15 mouse cellular contexts compared by ENCODE assay signal in genomic region chr3:34662008-34662711, GRCm38 (mm10). TPM values are rescaled to one million over a fixed set of nuclear protein-coding genes. Genes with fewer than 3 reads are reported as not detected.
DNase-seq lines count a peak whose midpoint lies in the region; ATAC-seq and TF ChIP-seq lines count a peak whose summit lies in the region.
"Had no signal": no experiment of that assay in that cellular context is flagged by ENCODE, and none has a peak within 500 bp of the region (broad histone marks: within the 10 kb centered on the region; RNA-seq: fewer than 3 reads in every experiment).

No protein-coding gene starts in this region.

- H3K27me3 ChIP-seq in embryonic facial prominence, embryonic 10.5 days (replicated peaks; ENCODE audit: low read depth, poor library complexity, severe bottlenecking): peaks cover 100% of the 10 kb centered on the region
- no peaks in the 10 kb centered on the region for H3K27me3 ChIP-seq in forebrain, embryonic 15.5 days
- H3K27me3 ChIP-seq in midbrain, embryonic 13.5 days: peaks cover 40% of the 10 kb centered on the region
- peaks cover 48% of the 10 kb centered on the region for H3K27me3 ChIP-seq in stomach, embryonic 14.5 days (ENCODE audit: control insufficient read depth, insufficient read depth, low read length)
- peaks cover 95% of the 10 kb centered on the region for H3K27me3 ChIP-seq in lung, postnatal 0 days (replicated peaks; ENCODE audit: insufficient read depth, low read length)

- no peaks in the 10 kb centered on the region for H3K9me3 ChIP-seq in embryonic facial prominence, embryonic 10.5 days
- no peaks in the 10 kb centered on the region for H3K9me3 ChIP-seq in forebrain, embryonic 15.5 days
- no peaks in the 10 kb centered on the region for H3K9me3 ChIP-seq in midbrain, embryonic 13.5 days
- no peaks in the 10 kb centered on the region for H3K9me3 ChIP-seq in stomach, embryonic 14.5 days (ENCODE audit: control insufficient read depth, low read depth, low read length)
- H3K9me3 ChIP-seq in lung, postnatal 0 days (ENCODE audit: low read length): no peaks in the 10 kb centered on the region

- TF ChIP-seq CTCF in lung, postnatal 0 days (IDR thresholded peaks at IDR 0.05): no peak

- peak overlapping the region; percentile 38 for H3K9ac ChIP-seq in forebrain, embryonic 15.5 days (replicated peaks)
- H3K9ac ChIP-seq in midbrain, embryonic 13.5 days (replicated peaks): peak overlapping the region; percentile 78
- no peak overlapping the region for H3K9ac ChIP-seq in stomach, embryonic 14.5 days (replicated peaks; ENCODE audit: low read depth, low read length)
- no peak overlapping the region for H3K9ac ChIP-seq in lung, postnatal 0 days (replicated peaks; ENCODE audit: low read depth)

- H3K4me1 ChIP-seq in embryonic facial prominence, embryonic 10.5 days: peaks cover 74% of the 10 kb centered on the region
- peaks cover 91% of the 10 kb centered on the region for H3K4me1 ChIP-seq in forebrain, embryonic 15.5 days
- peaks cover 94% of the 10 kb centered on the region for H3K4me1 ChIP-seq in midbrain, embryonic 13.5 days (replicated peaks)
- peaks cover 5% of the 10 kb centered on the region; the same call in 1 of the 2 replicates for H3K4me1 ChIP-seq in stomach, embryonic 14.5 days (ENCODE audit: control insufficient read depth, insufficient read depth, low read length)
- H3K4me1 ChIP-seq in lung, postnatal 0 days (ENCODE audit: insufficient read depth, low read depth, low read length): peaks cover 6% of the 10 kb centered on the region; the same call in 1 of the 2 replicates

- 2% methylated on average over 15 of the region's 15 CpGs for WGBS in embryonic facial prominence, embryonic 10.5 days
- WGBS in forebrain, embryonic 15.5 days: under 1% methylated on average over 15 of the region's 15 CpGs
- 2% methylated on average over 15 of the region's 15 CpGs for WGBS in midbrain, embryonic 13.5 days
- WGBS in stomach, embryonic 14.5 days: 15% methylated on average over 15 of the region's 15 CpGs
- WGBS in lung, postnatal 0 days: 6% methylated on average over 15 of the region's 15 CpGs

- DNase-seq in embryonic facial prominence, embryonic 10.5 days (ENCODE audit: low spot score): peak; percentile 42
- DNase-seq in heart, adult 8-10 months (ENCODE audit: low spot score): no peak
- no peak for DNase-seq in lung, postnatal 0 days (ENCODE audit: low spot score)
- DNase-seq in gastrocnemius, adult 18-20 months (ENCODE audit: low spot score): no peak
- DNase-seq: adrenal gland, adult 8-10 months; cerebellum, adult 18-20 months; kidney, postnatal 14 days; lung, adult 18-20 months; right cerebral cortex, postnatal 14 days; thymus, adult 18-20 months had no signal

- H3K27ac ChIP-seq in embryonic facial prominence, embryonic 10.5 days (replicated peaks): peak overlapping the region; percentile 85
- H3K27ac ChIP-seq in forebrain, embryonic 15.5 days (replicated peaks): peak overlapping the region; percentile 97
- peak overlapping the region; percentile 96 for H3K27ac ChIP-seq in midbrain, embryonic 13.5 days
- H3K27ac ChIP-seq in stomach, embryonic 14.5 days (ENCODE audit: low read length): no peak overlapping the region
- no peak overlapping the region for H3K27ac ChIP-seq in lung, postnatal 0 days (ENCODE audit: low read length)

- peak overlapping the region; percentile 55 for H3K4me3 ChIP-seq in embryonic facial prominence, embryonic 10.5 days
- peak overlapping the region; percentile 44 for H3K4me3 ChIP-seq in forebrain, embryonic 15.5 days
- peak overlapping the region; percentile 45 for H3K4me3 ChIP-seq in midbrain, embryonic 13.5 days (replicated peaks)
- no peak overlapping the region for H3K4me3 ChIP-seq in stomach, embryonic 14.5 days (ENCODE audit: low read depth, low read length)
- no peak overlapping the region for H3K4me3 ChIP-seq in lung, postnatal 0 days (ENCODE audit: low read depth, low read length)

- ATAC-seq in forebrain, embryonic 15.5 days (replicated peaks): 0 out of 2 replicates have a peak, but pooled peaks have one; percentile 9
- no peak for ATAC-seq in midbrain, embryonic 13.5 days
- no peak for ATAC-seq in stomach, embryonic 14.5 days (ENCODE audit: insufficient number of reproducible peaks, insufficient read depth, low FRiP score, low read depth)
- no peak for ATAC-seq in lung, postnatal 0 days

- no peaks in the 10 kb centered on the region for H3K36me3 ChIP-seq in embryonic facial prominence, embryonic 10.5 days (replicated peaks)
- H3K36me3 ChIP-seq in forebrain, embryonic 15.5 days: no peaks in the 10 kb centered on the region
- no peaks in the 10 kb centered on the region for H3K36me3 ChIP-seq in midbrain, embryonic 13.5 days
- no peaks in the 10 kb centered on the region for H3K36me3 ChIP-seq in stomach, embryonic 14.5 days (ENCODE audit: control insufficient read depth, insufficient read depth, low read length)
- H3K36me3 ChIP-seq in lung, postnatal 0 days (ENCODE audit: insufficient read depth, low read length): no peaks in the 10 kb centered on the region

- no peak for TF ChIP-seq EP300 in lung, postnatal 0 days (IDR thresholded peaks at IDR 0.05)

- peak overlapping the region; percentile 91 for H3K4me2 ChIP-seq in forebrain, embryonic 15.5 days (replicated peaks)
- peak overlapping the region; percentile 83 for H3K4me2 ChIP-seq in midbrain, embryonic 13.5 days (replicated peaks)
- peak overlapping the region; percentile 51; the same call in 1 of the 2 replicates for H3K4me2 ChIP-seq in stomach, embryonic 14.5 days (replicated peaks; ENCODE audit: low read depth, low read length)
- H3K4me2 ChIP-seq in lung, postnatal 0 days (replicated peaks; ENCODE audit: low read depth, low read length): no peak overlapping the region

RNA-seq across cellular contexts. Expression of gene Sox2, which starts 12.0 kb away (rescaled TPM):
- polyA plus RNA-seq in embryonic facial prominence, embryonic 10.5 days (2016; fragmentation: Nextera tagmentation; extraction: Ambion mirVana): 12.2 and 16.1 TPM in 2 replicates
- 39.7 and 42.3 TPM in 2 replicates for polyA plus RNA-seq in forebrain, embryonic 15.5 days (2015; fragmentation: Nextera tagmentation; extraction: Ambion mirVana)
- polyA plus RNA-seq in midbrain, embryonic 13.5 days (2015; fragmentation: Nextera tagmentation; extraction: Ambion mirVana): 27.8 and 28.2 TPM in 2 replicates
- 12.0 and 12.5 TPM in 2 replicates for polyA plus RNA-seq in stomach, embryonic 14.5 days (2014; fragmentation: Nextera tagmentation; extraction: Ambion mirVana)
- total RNA-seq in heart, adult 8-10 months (2022): under 1 TPM in 1 of 4 experiments, not detected in 3; 0.20 TPM
- polyA plus RNA-seq in lung, postnatal 0 days (2015; fragmentation: Nextera tagmentation; extraction: Ambion mirVana): 2.8 and 3.2 TPM in 2 replicates
- not detected for total RNA-seq in gastrocnemius, adult 18-20 months (2021)
- total RNA-seq: granulocyte monocyte progenitor cell, adult 5-6 weeks; MEL had no signal

Comparison
In these comparisons a context has a peak if more than half of its experiments do, and no peak if none do; other contexts are left out.
1. H3K27ac ChIP-seq: peak in embryonic facial prominence, embryonic 10.5 days (single experiment), forebrain, embryonic 15.5 days (single experiment) and midbrain, embryonic 13.5 days (single experiment); none in stomach, embryonic 14.5 days (single experiment) and lung, postnatal 0 days (single experiment).
2. H3K4me3 ChIP-seq: peak in embryonic facial prominence, embryonic 10.5 days (single experiment), forebrain, embryonic 15.5 days (single experiment) and midbrain, embryonic 13.5 days (single experiment); none in stomach, embryonic 14.5 days (single experiment) and lung, postnatal 0 days (single experiment).
3. H3K9ac ChIP-seq: peak in forebrain, embryonic 15.5 days (single experiment) and midbrain, embryonic 13.5 days (single experiment); none in stomach, embryonic 14.5 days (single experiment) and lung, postnatal 0 days (single experiment).